Mouse (Mus musculus): ENCODE results near the gene Upk1b. TPM values are rescaled to one million over a fixed set of nuclear protein-coding genes. Genes with fewer than 3 reads are reported as not detected.

Upk1b gene
- 1,589 and 1,755 TPM in 2 replicates for polyA plus RNA-seq (2015; fragmentation: Nextera tagmentation; extraction: Ambion mirVana)

GRCm38 (mm10) chr16:38800091-38800490 is at the start of gene Upk1b:
Gene Upk1b, minus strand, starts transcription at chr16:38800328.

GRCm38 (mm10) chr16:38828649-38829048 is 28.5 kb upstream of the Upk1b start, which contains the start of gene 4930435E12Rik:
Gene 4930435E12Rik, minus strand, starts transcription at chr16:38828749.

GRCm38 (mm10) chr16:38742113-38742658 is 57.9 kb downstream of the Upk1b start, which contains the start of gene B4galt4:
Gene B4galt4, plus strand, starts transcription at chr16:38742264.

Other genes with a start within 250 kb of the Upk1b start
- 46.5 and 51.7 TPM in 2 replicates for gene Tmem39a, start 241.6 kb downstream of the Upk1b start, polyA plus RNA-seq (2015; fragmentation: Nextera tagmentation; extraction: Ambion mirVana)
- 5.0 and 5.6 TPM in 2 replicates for gene Arhgap31, start 87.1 kb downstream of the Upk1b start, polyA plus RNA-seq (2015; fragmentation: Nextera tagmentation; extraction: Ambion mirVana)
- 15.1 and 15.4 TPM in 2 replicates for gene B4galt4, start 58.1 kb downstream of the Upk1b start, polyA plus RNA-seq (2015; fragmentation: Nextera tagmentation; extraction: Ambion mirVana)
- gene 4930435E12Rik, start 28.4 kb upstream of the Upk1b start, polyA plus RNA-seq (2015; fragmentation: Nextera tagmentation; extraction: Ambion mirVana): not detected in 2 replicates
- gene Igsf11, start 92.3 kb upstream of the Upk1b start, polyA plus RNA-seq (2015; fragmentation: Nextera tagmentation; extraction: Ambion mirVana): 0.12 and 0.28 TPM in 2 replicates